Mouse (Mus musculus): Measurements from ENCODE around the gene Smtn. TPM values are rescaled to one million over a fixed set of nuclear protein-coding genes. Genes with fewer than 3 reads are reported as not detected.

Smtn gene
- total RNA-seq, 4 experiments from 2014 or later: 64.6 to 81.5 (median 69.0) TPM

DNA sequence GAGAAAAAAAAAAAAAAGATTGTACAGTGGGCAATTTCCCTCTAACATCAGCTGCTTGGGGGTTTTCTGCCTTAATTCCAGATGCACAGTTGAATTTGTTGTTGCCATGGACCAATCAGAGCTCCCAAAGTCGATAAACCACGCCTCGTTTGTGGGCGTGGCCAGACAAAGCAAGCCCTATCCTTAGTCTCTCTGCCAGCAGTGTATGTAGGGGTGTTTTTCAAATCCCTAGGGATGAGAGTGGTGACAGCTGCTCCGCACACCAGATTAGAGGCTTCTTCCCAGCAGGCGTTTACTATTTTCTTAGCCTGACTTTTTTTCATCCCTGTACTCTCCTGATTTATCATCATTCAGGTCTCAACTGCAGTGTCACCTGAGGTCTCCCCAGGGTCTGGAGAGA, 7.6 kb upstream of the Smtn start:
- no peak for DNase-seq (ENCODE audit: low spot score in 2 of 2)

DNA sequence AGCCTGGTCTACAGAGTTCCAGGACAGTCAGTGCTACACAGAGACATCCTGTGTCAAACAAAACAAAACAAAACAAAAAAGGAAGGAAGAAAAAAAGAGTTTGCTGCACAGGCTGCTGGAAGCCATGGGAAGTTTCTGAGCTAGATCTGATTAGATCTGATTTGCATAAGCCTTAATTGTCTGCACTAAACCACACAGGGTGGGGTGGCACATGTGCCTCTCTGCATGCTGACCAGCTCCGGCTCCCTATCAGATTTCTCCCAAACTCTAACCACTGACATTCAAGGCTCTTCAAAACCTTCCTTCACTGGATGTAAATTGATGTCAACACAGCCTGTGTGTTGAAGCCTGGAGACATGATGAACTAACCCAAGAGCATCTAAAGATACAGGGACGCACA, 6.6 kb upstream of the Smtn start:
- DNase-seq (ENCODE audit: low spot score in 2 of 2): no peak

DNA sequence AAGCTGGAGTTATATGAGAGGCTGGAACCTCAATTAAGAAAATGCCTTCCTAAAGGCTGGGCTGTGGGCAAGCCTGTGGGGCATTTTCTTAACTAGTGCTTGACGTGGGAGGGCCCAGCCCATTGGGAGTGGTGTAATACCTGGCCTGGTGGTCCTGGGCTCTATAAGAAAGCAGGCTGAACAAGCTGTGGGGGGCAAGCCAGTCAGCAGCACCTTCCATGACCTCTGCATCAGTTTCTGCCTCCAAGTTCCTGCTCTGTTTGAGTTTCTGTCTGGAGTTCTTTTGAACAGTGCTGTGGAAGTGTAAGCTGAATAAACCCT, 5.8 kb upstream of the Smtn start:
- DNase-seq (ENCODE audit: low spot score in 2 of 2): no peak

DNA sequence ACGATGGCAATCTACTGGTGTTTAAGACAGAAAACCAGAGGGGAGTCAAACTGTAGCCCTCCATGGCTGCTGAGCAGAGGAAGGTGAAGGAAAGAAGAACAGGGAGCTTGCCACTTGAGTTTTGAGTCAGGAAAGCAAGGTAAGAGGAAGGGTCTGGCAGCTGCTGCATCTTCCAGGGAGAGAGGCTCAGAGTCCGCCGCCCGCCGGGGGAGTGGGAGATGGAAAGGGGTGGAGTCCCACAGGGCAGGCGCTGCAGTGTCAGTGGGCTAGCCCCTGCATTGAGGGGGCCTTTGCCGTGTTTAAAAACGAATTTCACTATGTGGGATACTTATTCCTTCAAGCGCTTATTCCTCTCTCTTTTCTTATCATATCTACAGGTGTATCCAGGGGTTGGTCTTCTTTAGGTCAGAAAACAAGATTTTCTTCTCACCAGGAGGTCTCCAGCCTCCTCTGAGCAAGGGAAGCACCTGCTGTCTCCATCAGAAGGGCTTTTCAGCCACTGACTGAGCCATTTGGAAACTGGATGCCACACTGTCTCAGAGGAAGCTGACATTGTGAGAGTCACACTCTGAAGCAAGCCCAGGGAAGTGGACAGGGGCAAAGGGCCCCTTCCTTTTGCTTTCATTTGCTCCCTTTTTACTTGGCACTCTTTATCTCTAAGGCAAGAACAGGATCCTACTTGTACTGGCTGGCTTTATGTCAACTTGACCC, 5.3 kb upstream of the Smtn start:
- DNase-seq (ENCODE audit: low spot score in 2 of 2): no peak

DNA sequence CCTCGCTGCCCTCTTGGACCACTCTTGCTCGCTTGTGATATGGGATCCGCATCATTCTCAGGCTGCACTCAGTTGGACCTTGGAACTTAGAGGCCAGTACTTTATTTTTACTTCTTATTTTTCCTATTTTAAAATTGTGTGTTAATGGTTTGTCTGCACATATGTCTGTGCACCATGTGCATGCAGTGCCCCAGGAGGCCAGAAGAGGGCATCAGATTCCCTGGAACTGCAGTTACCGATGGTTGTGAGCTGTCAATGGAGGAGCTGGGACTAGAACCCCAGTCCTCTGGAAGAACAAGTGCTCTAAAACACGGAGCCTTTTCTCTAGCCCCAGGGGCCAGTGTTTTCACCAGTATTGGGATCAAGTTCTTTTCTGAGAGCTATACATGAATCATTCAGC, 4.0 kb upstream of the Smtn start:
- DNase-seq (ENCODE audit: low spot score in 2 of 2): no peak

DNA sequence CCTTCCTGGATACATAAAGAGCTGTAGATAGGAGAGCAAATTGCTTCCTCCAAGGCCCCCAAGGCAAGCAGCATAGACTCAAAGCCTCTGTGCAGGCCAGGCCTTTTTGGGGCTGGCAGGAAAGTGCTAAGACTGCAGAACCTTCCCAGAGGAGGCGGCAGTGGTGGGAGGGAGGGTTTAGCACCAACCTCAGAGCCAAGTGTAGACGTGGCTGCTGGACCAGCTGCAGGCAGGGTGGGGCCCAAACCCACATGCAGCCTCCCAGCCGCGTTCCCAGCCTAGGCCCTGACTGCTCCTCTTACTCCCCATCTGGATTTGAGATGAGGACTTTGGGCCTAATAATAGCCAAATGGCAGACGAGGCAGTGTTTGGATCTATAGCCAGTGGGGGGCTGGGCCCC, 2.6 kb upstream of the Smtn start:
- peak; percentile 68 to 73 for DNase-seq (ENCODE audit: low spot score in 2 of 2)

DNA sequence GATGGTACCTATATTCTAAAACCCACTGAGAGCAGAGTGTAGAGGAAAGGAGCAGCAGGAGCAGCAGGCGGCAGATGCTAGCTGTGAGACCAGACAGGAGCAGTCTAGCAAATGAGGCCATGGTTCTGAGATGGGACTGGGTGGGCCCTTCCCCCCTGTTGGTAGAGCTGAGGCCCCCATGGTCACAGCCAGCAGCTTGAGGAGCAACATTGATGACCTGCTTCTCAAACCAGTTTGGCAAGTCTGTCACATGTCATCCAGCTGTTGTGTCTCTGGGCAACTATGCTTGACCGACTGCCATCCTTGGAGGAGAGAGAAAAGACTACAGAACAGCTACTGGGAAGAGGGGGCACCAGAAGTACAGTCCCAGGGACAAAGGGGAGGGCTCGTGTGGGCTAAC, 1.5 kb upstream of the Smtn start:
- no peak for DNase-seq (ENCODE audit: low spot score in 2 of 2)

DNA sequence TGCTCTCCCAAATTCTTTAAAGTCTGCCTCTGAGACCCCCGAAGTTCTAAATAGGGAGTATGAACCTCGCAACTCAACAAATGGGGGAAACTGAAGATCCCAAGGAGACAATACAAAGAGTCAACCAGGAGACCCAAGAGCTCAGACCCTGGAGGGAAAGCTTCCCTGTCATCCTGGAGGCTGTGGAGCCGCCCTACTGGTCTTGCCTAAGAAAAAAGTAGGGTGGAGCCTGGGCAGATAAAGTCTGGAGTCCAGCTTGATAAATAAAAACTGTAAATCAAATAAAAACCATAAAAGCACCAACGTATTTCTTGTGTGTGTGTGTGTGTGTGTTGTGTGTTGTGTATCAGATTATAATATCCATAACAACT, 601 bp downstream of the Smtn start:
- no peak for DNase-seq (ENCODE audit: low spot score in 2 of 2)

DNA sequence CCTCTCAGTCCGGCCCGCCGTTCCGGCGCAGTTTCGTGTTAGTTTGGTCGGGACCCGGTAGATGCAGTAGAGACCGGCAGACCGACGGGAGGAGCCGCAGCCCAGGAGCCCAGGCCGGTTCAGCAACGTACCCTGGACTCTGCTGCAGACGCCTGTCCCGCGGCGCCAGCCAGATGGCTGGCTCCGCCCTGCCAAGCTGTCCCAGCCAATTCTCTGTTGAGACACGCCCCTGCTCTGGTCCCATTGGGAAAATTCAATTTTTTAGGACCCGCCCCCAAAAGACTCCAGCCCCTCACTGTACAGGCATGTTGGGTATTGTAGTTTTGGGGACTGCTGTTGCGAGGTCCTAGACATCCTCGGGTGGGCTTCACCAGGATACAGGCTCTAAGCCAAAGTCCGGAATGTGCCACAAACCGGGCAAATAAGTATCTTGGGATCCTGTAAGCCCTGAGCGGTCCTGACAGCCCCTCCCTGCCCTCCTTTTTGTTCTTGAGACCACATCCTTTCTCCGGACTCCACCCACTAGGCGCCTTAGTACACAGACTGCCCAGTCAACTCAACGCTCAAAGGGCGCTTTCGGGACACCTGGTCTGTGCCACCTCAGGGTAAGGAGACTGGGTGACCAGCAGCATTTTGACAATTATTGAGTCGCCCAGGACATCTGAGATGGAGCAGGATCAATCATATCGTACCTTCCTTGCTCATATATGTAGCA, 1.1 kb downstream of the Smtn start:
- DNase-seq (ENCODE audit: low spot score in 2 of 2): peak; percentile 93 to 94

DNA sequence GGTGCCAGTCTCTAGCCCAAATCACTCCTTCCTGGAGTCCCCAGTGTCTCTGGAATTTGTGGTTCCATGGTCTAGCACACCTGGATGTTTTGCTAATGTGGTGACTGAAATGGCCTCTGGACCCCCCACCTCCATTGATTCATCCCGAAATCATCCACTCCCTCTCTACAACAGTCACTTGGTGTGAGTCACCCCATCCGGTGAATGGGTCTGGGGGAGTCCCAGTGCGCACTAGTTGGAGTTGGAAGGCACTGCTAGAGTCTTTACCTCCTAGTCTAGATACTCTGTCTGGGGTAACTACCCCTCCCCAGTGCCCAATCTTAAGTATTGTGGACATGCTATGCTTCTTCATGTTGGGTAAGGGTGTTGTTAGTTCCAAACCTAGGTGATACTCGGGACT, 2.1 kb downstream of the Smtn start:
- DNase-seq (ENCODE audit: low spot score in 2 of 2): no peak

DNA sequence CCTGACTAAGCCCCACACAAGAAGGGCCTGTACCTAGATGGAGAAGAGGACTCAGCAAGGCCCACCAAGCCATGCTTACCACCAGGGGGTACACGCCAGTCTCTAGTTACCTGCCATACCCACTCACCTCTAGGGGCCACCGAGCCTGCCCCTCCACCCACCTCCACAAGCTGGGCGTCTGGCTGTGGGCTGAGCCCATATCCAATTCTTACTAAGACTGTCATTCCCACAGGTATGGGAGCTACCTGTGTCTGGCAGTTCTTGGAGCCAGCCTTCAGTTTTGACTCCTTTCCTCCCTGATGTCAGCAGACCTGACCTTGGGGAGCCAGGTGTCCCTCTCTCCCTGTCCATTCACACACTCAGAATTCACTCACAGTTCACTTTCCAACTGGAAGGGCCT, 2.7 kb downstream of the Smtn start:
- no peak for DNase-seq (ENCODE audit: low spot score in 2 of 2)

DNA sequence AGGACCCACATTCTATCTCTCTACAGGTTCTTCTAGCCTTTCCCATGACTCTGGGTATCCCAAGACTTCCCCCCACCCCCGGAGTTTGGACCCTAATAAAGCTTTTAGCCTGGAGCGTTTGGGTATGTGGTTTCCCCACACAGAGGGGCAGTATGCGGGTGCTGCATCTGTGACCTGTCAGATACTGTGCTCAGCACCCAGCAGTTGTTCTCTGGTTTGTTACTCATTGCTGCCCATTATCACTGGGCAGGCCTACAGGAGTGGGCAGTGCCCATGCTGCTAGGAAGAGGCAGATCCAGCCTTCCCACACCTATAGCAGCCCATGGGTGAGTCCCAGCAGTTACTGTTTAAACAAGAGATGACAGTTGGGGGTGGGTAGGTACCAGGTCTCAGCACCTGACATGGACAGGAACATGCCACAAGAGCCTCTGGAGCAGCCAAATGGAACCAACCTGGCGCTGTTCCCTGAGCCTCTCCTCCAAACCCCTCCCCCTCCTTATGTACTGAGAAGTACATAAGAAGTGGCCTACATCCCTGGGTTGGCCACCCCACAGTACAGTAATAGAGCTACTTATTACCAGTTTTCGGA, 3.6 kb downstream of the Smtn start:
- DNase-seq (ENCODE audit: low spot score in 2 of 2): no peak

DNA sequence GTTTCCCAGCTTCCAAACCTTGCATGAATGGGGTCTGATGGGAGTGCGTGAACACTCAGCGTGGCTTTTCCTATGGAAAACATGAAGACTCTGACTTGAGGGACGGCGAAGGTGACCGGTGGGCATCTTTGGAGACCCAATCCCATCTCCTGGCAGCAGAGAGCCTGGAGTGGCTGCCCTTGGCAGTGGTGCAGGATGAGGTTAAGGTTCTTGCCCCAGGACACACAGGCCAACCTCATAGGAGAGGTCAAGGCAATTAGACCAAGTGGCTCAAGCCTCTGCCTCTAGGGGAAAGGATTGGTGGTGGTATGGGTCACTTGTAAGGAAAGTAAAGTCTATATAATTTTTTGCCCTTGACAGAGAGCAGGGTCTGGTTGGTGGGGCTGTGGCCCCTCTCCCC, 4.3 kb downstream of the Smtn start:
- DNase-seq (ENCODE audit: low spot score in 2 of 2): no peak

DNA sequence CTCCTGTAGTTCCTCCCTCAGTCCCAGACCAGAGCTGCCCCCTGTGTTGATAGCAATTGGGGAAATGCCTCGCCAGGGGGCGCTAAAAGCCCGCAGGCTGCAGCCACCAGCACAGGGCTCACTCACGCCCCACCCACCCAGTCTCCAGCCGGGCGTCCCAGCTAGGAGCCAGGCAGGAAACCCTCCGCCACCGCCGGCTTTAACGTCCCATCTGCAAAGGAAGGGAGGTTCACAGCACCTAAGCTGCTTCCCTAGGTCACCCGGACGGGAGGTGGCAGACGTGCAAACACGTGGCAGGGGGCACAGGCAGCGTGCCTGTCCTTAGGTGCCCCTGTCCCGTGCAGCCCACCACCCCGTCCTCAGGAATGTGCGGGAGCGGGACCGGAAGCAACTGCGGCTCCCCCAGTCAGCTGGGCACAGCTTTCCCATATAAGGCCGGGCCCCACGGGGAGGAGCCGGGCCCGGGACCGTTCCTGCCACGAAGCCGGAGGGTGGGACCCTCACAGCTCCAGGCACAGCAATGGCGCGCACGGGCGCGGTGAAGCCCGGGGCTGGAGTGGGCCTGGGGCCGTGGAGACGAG, 4.9 kb downstream of the Smtn start:
- peak; percentile 94 to 95 for DNase-seq (ENCODE audit: low spot score in 2 of 2)

DNA sequence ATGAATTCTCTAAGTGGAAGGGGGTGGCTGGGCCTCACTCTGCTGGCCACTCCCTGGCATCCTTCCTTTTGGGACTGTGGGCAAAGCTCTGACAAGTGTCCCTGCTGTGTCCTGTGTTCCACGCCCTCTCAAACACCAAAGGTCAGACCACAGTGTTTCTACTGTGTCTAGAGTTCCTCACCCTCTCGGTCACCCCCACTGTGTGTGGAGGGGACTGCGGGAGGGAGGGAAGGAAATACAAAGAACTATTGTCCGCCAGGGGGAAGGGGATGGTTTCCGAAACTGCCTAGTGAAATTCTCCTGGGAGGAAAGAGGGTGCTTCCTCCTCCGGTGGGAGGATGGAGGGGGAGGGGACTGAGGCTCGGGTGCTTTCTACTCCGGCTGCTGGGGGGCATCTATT, 5.5 kb downstream of the Smtn start:
- no peak for DNase-seq (ENCODE audit: low spot score in 2 of 2)

DNA sequence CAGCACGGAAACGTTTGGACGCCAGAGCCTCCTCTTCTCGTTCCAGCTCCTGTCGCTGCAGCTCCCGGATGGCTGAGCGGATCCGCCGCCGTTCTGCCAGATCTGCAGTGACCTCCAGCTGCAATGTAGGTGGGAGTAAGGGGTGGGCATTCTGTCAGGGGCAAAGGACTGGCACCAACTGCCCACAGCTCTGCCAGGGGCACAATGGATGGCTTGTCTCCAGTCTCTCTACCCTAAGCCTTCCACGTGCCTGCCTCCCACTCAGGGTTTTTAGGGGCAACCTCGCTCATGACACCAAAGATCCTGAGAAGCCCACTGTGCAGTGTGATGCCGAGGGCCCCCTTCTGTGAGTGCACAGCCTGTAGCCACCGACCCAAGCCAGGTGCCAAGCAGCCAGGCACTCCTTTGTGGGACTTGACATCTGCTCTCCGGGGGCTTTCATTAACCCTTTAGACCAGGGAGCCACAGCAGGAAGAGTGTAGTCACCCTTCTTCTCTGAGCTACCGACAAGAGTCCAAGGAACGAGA, 6.9 kb downstream of the Smtn start:
- no peak for DNase-seq (ENCODE audit: low spot score in 2 of 2)

DNA sequence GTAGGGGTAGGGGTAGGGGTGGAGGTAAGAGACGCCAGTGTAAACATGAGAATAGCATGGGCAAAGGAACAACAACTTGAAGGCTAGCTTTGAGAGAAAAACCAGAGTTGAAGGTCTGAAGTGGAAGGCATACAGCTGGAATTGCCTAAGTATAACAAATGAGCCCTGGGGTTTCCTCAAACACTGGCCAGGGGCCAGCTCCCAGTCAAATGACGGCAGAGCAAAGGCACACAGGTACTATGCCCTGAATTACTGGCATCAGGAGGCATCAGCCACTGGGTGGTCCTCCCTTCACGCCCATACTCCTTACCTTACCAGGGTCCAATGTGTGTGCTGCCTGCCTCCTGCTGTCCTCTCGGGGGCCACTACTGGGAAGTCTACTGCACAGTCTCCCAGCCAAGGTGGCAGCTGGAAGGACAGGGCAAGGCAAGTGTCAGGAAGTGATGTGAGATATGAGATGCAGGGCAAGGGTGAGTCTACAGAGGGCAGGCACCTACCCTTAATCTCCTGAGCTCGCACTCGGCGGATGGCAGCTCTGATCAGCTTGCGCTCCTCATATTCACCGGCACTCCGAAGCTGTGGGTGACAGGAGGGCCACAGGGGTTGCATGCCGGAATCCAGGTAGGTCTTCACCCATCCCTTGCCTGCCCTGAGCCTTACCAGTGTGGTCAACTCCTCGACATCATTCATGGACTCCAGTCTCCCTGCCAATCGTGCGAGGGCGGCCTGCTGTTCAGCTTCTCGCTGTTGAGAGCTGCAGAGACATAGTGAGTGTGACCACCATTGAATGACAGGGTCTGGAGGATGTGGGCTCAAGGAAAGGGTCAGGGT, 8.1 kb downstream of the Smtn start:
- no peak for DNase-seq (ENCODE audit: low spot score in 2 of 2)

DNA sequence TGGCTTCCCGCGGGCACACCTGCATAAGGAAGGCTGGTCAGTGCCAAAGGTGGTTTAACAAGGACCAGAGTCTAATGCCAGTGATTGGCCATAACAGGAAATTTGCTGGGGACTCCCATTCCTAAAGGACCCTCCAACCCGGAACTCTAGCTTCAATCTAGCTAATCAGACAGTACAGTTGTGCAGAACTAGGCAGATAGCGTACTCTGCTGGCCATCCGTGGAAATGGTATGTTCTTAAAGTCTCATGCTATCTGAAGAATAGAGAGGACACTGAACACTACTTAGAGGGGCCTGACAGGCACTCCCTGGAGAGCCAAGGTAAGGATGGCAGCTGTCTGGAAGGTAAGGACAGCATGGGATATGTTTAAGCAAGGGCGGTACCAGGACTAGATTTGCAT, 8.8 kb downstream of the Smtn start:
- DNase-seq (ENCODE audit: low spot score in 2 of 2): no peak

DNA sequence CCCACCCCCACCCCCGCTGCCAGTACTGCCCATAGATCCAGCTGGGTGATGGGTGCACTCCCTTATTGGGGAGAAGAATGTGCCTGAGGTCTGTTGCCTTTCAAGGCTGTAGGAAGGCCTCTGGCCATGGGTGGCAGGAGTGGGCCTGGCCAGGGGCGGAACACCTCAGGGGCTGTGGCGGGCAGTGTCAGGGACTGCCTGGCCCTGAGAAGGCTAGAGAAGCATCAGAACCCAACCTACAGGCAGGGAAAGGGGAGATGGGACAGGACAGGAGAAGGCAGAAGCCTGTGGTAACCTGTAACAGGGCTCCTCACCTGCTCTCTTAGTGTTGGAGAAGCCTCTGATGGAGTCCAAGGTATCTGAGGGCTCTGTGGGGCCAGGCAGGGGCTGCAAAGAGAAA, 9.7 kb downstream of the Smtn start:
- DNase-seq (ENCODE audit: low spot score in 2 of 2): no peak

DNA sequence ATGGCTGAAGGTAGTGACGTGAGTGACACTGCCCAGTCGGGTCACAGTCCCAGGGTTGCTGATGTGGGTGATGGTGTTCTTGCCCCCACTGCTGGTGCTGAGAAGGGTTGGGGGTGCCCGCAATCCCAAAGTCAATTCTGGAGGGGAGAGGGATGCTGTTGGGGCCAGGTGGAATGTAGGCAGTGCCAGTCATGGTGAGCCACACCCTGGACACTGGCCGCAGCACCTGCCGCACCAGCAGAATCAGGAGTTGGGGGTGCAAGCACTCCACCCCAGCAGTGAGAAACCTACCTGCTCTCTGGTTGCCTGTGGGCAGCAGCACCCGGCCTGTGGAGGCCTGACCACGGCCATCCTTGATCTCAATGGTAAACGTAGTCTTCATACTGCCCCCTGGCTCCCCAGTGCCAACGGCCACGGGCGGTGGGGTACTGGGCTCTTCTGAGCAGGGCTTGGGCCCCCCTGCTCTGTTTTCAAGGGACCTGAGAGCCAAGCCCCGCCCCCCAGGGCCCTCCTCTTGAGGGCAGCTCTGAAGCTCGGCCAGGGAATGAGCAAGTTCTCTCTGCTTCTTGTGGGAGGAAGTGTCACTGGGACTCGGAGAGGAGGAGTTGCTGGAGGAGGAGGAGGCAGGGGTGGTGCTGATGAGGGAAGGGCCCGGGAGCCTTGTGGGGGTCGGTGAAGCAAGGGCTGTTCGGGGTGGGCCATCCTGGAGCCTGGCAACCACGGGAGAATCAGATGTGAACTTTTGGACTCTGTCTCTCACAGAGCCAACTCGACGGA, 10.7 kb downstream of the Smtn start:
- DNase-seq (ENCODE audit: low spot score in 2 of 2): no peak

DNA sequence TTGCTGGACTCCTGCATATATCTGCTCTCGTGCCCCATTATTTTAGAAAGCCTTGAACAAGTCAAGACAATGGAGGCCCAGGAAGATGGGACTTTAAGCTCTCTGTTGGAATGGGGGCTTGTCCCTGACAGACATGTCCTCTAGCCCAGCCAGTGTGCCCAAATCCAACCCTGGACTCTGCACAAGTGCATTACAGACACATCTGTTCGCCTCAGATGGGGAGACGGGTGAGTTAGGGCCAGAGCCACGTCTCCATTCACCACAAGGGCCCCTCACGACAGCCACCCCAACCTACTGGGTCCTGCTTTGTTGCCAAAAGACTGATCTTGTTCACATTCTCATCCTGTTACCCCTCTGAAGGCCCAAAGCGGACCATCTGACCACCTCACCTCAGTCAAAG, 12.2 kb downstream of the Smtn start:
- no peak for DNase-seq (ENCODE audit: low spot score in 2 of 2)

Data from gastrocnemius, adult 8-10 months (tissue).